Mouse (Mus musculus) layer of hippocampus, postnatal 36 days (tissue): ENCODE measurements around the gene Per2. TPM values are rescaled to one million over a fixed set of nuclear protein-coding genes. Genes with fewer than 3 reads are reported as not detected.
"Not testable (repeated sequence)": the region's sequence is repeated elsewhere in the genome, so short reads cannot be mapped to it uniquely, and the experiment has no call there.

Source experiments
- DNase-seq, 2 experiments: peaks; one replicate each; pipeline ENCODE4 v3.0.0; 2022
- total RNA-seq, 2 experiments: library from RNA; stranded (reverse); gene quantifications; 2 replicates each; pipeline ENCODE4 v1.2.3; 2021

Per2 gene
- 10 to 100 TPM; 26.4 to 37.3 TPM for total RNA-seq

- DNase-seq: peak; percentile 98 to 99
Measured at GRCm38 (mm10) chr1:91459059-91459809, at the start of gene Per2. TSS of gene Per2 (minus strand) at chr1:91459324.

- no peak for DNase-seq
Measured at GRCm38 (mm10) chr1:91504615-91505014, 45.5 kb upstream of the Per2 start.

- DNase-seq: no peak
Measured at GRCm38 (mm10) chr1:91498579-91498978, 39.5 kb upstream of the Per2 start.

- no peak for DNase-seq
Measured at GRCm38 (mm10) chr1:91495321-91495720, 36.2 kb upstream of the Per2 start.

GRCm38 (mm10) chr1:91494457-91495140 is 35.5 kb upstream of the Per2 start, which contains the start of gene Traf3ip1:
TSS of gene Traf3ip1 (plus strand) at chr1:91494647.
- DNase-seq: peak; percentile 90 to 92

GRCm38 (mm10) chr1:91493938-91494337 is 34.8 kb upstream of the Per2 start:
- DNase-seq: no peak

- DNase-seq: no peak
Measured at GRCm38 (mm10) chr1:91492740-91493139, 33.6 kb upstream of the Per2 start.

- no peak for DNase-seq
Measured at GRCm38 (mm10) chr1:91490322-91490721, 31.2 kb upstream of the Per2 start.

GRCm38 (mm10) chr1:91486165-91486564 is 27.0 kb upstream of the Per2 start:
- DNase-seq: no peak

GRCm38 (mm10) chr1:91485422-91485821 is 26.3 kb upstream of the Per2 start:
- DNase-seq: no peak

- no peak for DNase-seq
Measured at GRCm38 (mm10) chr1:91484011-91484346, 24.9 kb upstream of the Per2 start.

- peak; percentile 70 to 75 for DNase-seq
Measured at GRCm38 (mm10) chr1:91483304-91484010, 24.3 kb upstream of the Per2 start.

- no peak for DNase-seq
Measured at GRCm38 (mm10) chr1:91482616-91483211, 23.6 kb upstream of the Per2 start.

GRCm38 (mm10) chr1:91478958-91479357 is 19.8 kb upstream of the Per2 start:
- DNase-seq: no peak

- DNase-seq: not testable (repeated sequence)
Measured at GRCm38 (mm10) chr1:91478145-91478544, 19.0 kb upstream of the Per2 start.

- DNase-seq: no peak
Measured at GRCm38 (mm10) chr1:91469888-91470419, 10.8 kb upstream of the Per2 start.

- DNase-seq: no peak
Measured at GRCm38 (mm10) chr1:91466186-91466585, 7.1 kb upstream of the Per2 start.

- no peak for DNase-seq
Measured at GRCm38 (mm10) chr1:91465244-91465643, 6.1 kb upstream of the Per2 start.

GRCm38 (mm10) chr1:91464436-91464835 is 5.3 kb upstream of the Per2 start:
- no peak for DNase-seq

- no peak for DNase-seq
Measured at GRCm38 (mm10) chr1:91463336-91463995, 4.3 kb upstream of the Per2 start.

- DNase-seq: no peak
Measured at GRCm38 (mm10) chr1:91460564-91460963, 1.4 kb upstream of the Per2 start.

- DNase-seq: no peak
Measured at GRCm38 (mm10) chr1:91460069-91460468, 945 bp upstream of the Per2 start.
